Mouse (Mus musculus) limb, embryonic 15.5 days (tissue): ENCODE results near the gene Csta1. TPM values are rescaled to one million over a fixed set of nuclear protein-coding genes. Genes with fewer than 3 reads are reported as not detected.

ENCODE experiments used
- ATAC-seq: fragments of 200-750 bp; cut with Nextera tagmentation; 2 replicates; pipeline ENCODE4 v1.8.0; 2017; ENCODE audit warnings: low read depth, moderate TSS enrichment; ENCODE audit not compliant: insufficient number of reproducible peaks, low FRiP score, low TSS enrichment
- H3K27ac ChIP-seq: fragments of 300-500 bp; sonication (generic); 2 replicates; pipeline ENCODE4 v1.5.1; 2015; ENCODE audit warnings: moderate library complexity, mild to moderate bottlenecking, inconsistent platforms
- H3K27me3 ChIP-seq: fragments of 300-500 bp; sonication (generic); 2 replicates; pipeline ENCODE4 v1.6.1; 2015; ENCODE audit warnings: inconsistent platforms
- H3K36me3 ChIP-seq: fragments of 300-500 bp; sonication (generic); 2 replicates; pipeline ENCODE4 v1.6.1; 2015; ENCODE audit warnings: inconsistent platforms
- H3K4me1 ChIP-seq: fragments of 300-500 bp; sonication (generic); 2 replicates; pipeline ENCODE4 v1.6.1; 2015; ENCODE audit warnings: inconsistent platforms
- H3K4me2 ChIP-seq: fragments of 300-500 bp; sonication (generic); 2 replicates; pipeline ENCODE4 v1.6.1; 2015; ENCODE audit warnings: mild to moderate bottlenecking, inconsistent platforms
- H3K4me3 ChIP-seq: fragments of 300-500 bp; sonication (generic); 2 replicates; pipeline ENCODE4 v1.5.1; 2015; ENCODE audit warnings: mild to moderate bottlenecking, inconsistent platforms
- H3K9ac ChIP-seq: fragments of 300-500 bp; sonication (generic); 2 replicates; pipeline ENCODE4 v1.6.1; 2015; ENCODE audit warnings: inconsistent platforms
- H3K9me3 ChIP-seq: fragments of 300-500 bp; sonication (generic); 2 replicates; pipeline ENCODE4 v1.6.1; 2016; ENCODE audit warnings: inconsistent platforms
- WGBS: fragments of 180-500 bp; shearing (Covaris S2); methylation state at CpG from one replicate; pipeline ENCODE4 v1.1.7; 2015; 5-methylcytosine and 5-hydroxymethylcytosine counted together
- polyA plus RNA-seq: library from polyadenylated mRNA; unstranded; fragments of >200 nt; fragmentation: Nextera tagmentation; extraction: Ambion mirVana; gene quantifications from 2 replicates; pipeline ENCODE4 v1.2.1, GENCODE M21; 2015

The Csta1 gene
- polyA plus RNA-seq, 1 experiment from 2014 or later = 11.5 TPM

DNA sequence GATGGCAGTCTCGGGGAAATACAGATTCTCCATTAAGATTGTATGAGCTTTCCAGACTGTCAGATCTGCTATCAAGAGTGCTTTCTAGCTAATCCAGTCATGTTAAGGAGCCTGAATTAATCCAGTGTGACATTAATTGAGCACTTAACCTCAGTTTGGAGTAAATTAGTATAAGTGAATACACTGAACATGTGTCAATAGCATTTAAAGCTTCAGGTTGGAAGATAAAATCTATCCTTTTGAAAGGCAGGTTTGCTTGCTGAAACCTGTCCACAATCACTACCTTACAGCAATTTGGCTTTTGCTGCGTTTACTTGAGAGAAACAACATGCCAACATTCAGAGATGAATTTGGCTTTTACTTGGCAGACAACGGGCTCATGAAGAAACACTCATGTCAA is 37.0 kb downstream of the Csta1 start:
- Histone ChIP-seq H3K4me3 (no peak overlapping the region), H3K9ac (no peak overlapping the region), H3K36me3 (peaks cover 19% of the 10 kb centered on the region), H3K9me3 (no peaks in the 10 kb centered on the region), H3K27ac (no peak overlapping the region), H3K4me1 (no peaks in the 10 kb centered on the region), H3K27me3 (no peaks in the 10 kb centered on the region), H3K4me2 (no peak overlapping the region)
- 81% methylated on average over 3 of the region's 3 CpGs for WGBS
- no peak for ATAC-seq

DNA sequence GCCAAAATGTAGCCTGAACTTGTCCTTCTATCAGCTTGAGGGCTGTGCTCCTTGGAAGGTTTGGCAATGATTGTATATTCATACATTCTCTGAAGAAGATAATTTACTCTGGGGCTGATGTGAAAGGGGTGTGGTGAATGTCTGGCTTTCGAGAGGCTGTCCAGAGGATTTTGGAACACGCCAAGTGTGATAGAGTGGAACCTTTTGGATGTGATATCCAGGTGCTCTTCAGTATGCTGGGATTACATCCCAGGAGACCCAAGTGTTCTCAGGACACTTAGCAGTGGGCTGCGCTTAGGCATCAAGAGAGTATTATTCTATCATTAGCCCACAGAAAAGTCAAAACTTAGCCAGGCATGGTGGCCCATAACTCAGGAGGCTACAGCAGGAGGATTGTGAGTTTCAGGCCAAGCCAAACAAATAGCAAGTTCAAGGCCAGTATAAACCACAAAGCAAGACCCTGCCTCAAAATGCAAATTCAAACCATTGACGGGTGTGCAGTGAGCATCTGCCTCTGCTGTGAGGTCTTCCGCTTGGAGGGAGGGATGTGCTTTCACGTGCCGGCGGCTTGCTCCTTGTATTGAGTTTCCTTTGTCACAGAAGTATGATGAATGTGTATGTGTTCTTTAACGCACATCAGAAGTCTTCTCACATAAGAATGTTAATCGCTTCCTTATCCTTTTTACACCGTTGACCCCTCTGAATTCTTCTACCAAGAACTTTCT is 40.1 kb downstream of the Csta1 start:
- no peaks in the 10 kb centered on the region for H3K27me3 ChIP-seq
- no peak for ATAC-seq
- no peak overlapping the region for H3K9ac ChIP-seq
- no peak overlapping the region for H3K4me3 ChIP-seq
- peaks cover 40% of the 10 kb centered on the region for H3K36me3 ChIP-seq
- no peaks in the 10 kb centered on the region for H3K4me1 ChIP-seq
- H3K27ac ChIP-seq = no peak overlapping the region; the same call in 1 of the 2 replicates
- H3K4me2 ChIP-seq = no peak overlapping the region
- WGBS = 75% methylated on average over 11 of the region's 11 CpGs
- no peaks in the 10 kb centered on the region for H3K9me3 ChIP-seq

DNA sequence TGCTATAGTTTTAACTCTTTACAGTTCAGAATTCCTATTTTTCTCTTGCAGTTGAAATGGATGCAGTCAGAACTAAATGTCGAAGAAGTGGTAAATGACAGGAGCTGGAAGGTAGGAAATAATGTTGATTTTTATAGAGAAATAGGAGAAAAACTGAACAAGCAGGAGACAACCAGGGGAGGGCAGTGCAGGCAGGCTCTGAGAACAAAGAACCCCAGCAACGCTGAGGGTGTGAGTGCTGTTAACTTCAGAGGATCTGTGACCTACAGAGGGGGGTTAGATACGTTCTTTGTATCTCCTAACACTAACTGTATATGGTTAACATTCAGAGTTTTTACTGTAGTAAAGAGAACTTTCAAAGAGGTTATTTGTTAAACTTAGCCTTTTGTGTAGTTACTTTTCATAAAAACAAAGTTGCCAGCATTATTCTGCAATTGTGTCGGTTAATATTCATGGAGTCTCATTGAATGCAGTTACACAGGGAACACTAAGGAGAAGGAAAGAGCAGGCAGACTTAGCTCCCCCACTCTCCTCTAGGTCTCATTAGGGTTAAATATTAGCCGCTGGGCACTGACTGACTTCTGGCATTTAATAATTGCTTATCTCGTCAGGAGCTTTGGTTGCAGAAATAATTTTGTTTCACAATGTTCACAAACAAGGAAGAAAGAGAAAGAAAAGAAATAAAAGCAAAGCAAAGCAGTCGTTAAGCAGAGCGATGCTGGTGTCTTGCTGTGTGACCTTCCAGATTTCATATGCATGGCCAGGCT is 41.0 kb downstream of the Csta1 start:
- Histone ChIP-seq H3K9me3 (no peaks in the 10 kb centered on the region), H3K4me3 (no peak overlapping the region), H3K4me2 (no peak overlapping the region), H3K4me1 (no peaks in the 10 kb centered on the region), H3K27me3 (no peaks in the 10 kb centered on the region), H3K27ac (0 out of 2 replicates have a peak overlapping the region, but pooled peaks have one; percentile 6), H3K9ac (no peak overlapping the region), H3K36me3 (peaks cover 48% of the 10 kb centered on the region)
- ATAC-seq = no peak
- WGBS = 53% methylated on average over 8 of the region's 8 CpGs

- no peak for ATAC-seq
- H3K4me1 ChIP-seq = no peaks in the 10 kb centered on the region
- no peak overlapping the region for H3K27ac ChIP-seq
- no peaks in the 10 kb centered on the region for H3K27me3 ChIP-seq
- WGBS = 75% methylated on average over 7 of the region's 7 CpGs
- H3K9me3 ChIP-seq = no peaks in the 10 kb centered on the region
- H3K4me3 ChIP-seq = no peak overlapping the region
- no peak overlapping the region for H3K4me2 ChIP-seq
- peaks cover 51% of the 10 kb centered on the region for H3K36me3 ChIP-seq
- no peak overlapping the region for H3K9ac ChIP-seq
These were observed 42.0 kb downstream of the Csta1 start for GRCm38 (mm10) chr16:36089065-36089464.

DNA sequence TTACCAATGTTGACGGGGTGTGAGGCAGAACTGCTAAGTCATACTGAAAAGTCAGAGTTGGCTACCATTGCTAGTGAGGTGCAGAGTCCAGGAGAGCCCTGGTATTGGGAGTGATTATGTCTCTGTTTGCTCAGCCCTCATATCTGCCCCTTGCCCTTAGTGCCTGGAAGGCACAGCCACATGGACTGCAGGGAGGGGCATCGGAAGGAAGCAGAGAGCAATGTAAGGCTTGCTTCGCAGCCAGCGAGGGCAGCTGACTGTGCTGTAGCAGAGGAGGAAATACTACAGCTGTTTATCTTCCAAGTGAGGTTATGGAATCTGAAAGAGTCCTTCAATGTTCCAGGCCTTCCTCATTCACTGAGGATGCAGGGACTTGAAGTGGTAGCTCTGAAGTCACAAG is 43.2 kb downstream of the Csta1 start:
- Histone ChIP-seq H3K27ac (0 out of 2 replicates have a peak overlapping the region, but pooled peaks have one; percentile 2), H3K36me3 (peaks cover 59% of the 10 kb centered on the region), H3K9ac (no peak overlapping the region), H3K9me3 (no peaks in the 10 kb centered on the region), H3K4me3 (no peak overlapping the region), H3K27me3 (no peaks in the 10 kb centered on the region), H3K4me2 (no peak overlapping the region), H3K4me1 (no peaks in the 10 kb centered on the region)
- no peak for ATAC-seq
- WGBS = 80% methylated on average over 4 of the region's 4 CpGs

DNA sequence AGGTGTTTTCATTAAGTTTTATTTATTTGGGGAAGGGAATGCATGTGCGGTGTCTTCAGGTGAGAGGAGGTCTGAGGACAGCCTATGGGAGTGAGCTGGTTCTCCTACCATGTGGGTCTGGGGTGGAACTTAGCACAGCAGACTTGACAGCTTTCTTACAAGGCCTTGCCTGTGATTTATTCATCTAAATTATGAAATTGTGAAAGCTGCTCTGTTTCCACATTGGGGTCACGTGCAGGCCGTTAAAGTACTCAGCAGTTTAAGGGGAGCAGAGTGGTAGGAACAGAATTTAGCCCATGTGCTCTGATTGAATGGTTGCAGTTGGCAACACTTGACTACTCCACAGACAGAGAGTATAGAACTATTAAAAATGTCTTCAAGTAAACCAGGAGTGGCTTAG is 51.1 kb downstream of the Csta1 start:
- no peak overlapping the region for H3K9ac ChIP-seq
- H3K27ac ChIP-seq = no peak overlapping the region
- H3K4me1 ChIP-seq = no peaks in the 10 kb centered on the region
- H3K4me2 ChIP-seq = no peak overlapping the region
- H3K27me3 ChIP-seq = no peaks in the 10 kb centered on the region
- WGBS = 88% methylated on average over 3 of the region's 3 CpGs
- no peak overlapping the region for H3K4me3 ChIP-seq
- no peaks in the 10 kb centered on the region for H3K9me3 ChIP-seq
- peaks cover 27% of the 10 kb centered on the region for H3K36me3 ChIP-seq
- no peak for ATAC-seq

DNA sequence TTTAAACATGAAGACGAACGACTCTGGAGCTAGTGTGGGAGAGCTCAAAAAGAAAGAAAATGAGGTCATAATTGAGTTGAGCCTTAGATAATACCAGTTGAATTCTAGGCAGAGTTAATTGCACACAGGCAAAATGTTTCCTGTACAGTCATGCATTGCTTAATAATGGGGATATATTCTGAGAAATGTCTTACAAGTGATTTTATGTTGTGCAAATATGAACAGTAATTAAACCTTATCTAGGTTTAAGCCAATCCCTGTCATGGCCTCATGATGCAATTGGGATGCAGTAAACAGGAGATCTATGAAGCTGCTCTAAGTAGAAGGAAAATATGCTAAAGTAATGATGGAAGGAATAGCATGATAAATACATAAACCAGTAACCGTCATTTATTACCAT is 56.3 kb downstream of the Csta1 start:
- Histone ChIP-seq H3K4me3 (no peak overlapping the region), H3K9ac (no peak overlapping the region), H3K4me2 (no peak overlapping the region), H3K27me3 (no peaks in the 10 kb centered on the region), H3K4me1 (0 out of 2 replicates have a peak, but pooled peaks cover under 1% of the 10 kb centered on the region), H3K27ac (no peak overlapping the region), H3K36me3 (peaks cover 8% of the 10 kb centered on the region; the same call in 1 of the 2 replicates), H3K9me3 (no peaks in the 10 kb centered on the region)
- ATAC-seq = no peak
- 88% methylated on average over 3 of the region's 3 CpGs for WGBS

DNA sequence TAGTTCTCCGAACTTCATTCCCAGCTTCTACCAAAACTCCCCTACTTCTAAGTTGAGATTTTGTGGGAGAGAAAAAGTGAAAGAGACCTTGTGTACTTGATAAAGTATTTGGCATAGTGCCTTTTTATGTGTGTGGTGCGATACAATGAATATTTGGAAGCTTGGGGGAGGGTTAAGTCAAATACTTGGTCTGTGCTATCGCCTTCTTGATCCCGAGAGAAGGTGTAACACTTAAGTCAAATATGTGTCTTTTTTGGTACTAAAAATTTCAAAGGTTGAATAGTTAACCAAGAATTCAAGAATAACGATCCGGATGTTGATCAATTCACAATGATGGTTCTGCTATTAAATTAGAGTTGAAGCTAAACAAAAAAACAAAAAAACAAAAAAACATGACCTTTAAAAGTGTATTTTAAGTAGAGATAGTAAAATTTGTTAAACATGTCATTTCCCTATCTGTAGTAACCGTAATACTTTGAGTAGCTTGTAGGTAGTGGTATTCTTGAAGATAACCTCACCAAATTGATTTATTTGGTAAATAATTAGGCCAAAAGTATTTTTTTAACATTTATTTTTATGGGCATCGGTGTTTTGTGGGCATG is 58.5 kb downstream of the Csta1 start:
- H3K4me3 ChIP-seq = peak overlapping the region; percentile 86
- no peak for ATAC-seq
- H3K4me1 ChIP-seq = peaks cover 19% of the 10 kb centered on the region
- H3K36me3 ChIP-seq = peaks cover 5% of the 10 kb centered on the region; the same call in 1 of the 2 replicates
- peak overlapping the region; percentile 82 for H3K9ac ChIP-seq
- 27% methylated on average over 8 of the region's 8 CpGs for WGBS
- H3K9me3 ChIP-seq = no peaks in the 10 kb centered on the region
- peak overlapping the region; percentile 54 for H3K4me2 ChIP-seq
- H3K27ac ChIP-seq = peak overlapping the region; percentile 100
- no peaks in the 10 kb centered on the region for H3K27me3 ChIP-seq

- Histone ChIP-seq H3K4me1 (peaks cover 24% of the 10 kb centered on the region), H3K27me3 (no peaks in the 10 kb centered on the region), H3K9me3 (no peaks in the 10 kb centered on the region), H3K36me3 (peaks cover 5% of the 10 kb centered on the region; the same call in 1 of the 2 replicates), H3K4me2 (peak within 1 kb of the TSS; percentile 54), H3K4me3 (peak within 1 kb of the TSS; percentile 86), H3K27ac (peak within 1 kb of the TSS; percentile 100), H3K9ac (peak within 1 kb of the TSS; percentile 82)
- peak; percentile 93 for ATAC-seq
- WGBS = under 1% methylated on average over 73 of the region's 81 CpGs
These were observed 59.3 kb downstream of the Csta1 start, which contains the start of the genes Fam162a and Ccdc58 for GRCm38 (mm10) chr16:36071450-36072379. Fam162a (minus strand) TSS chr16:36071594. Ccdc58 (plus strand) TSS chr16:36071685.

DNA sequence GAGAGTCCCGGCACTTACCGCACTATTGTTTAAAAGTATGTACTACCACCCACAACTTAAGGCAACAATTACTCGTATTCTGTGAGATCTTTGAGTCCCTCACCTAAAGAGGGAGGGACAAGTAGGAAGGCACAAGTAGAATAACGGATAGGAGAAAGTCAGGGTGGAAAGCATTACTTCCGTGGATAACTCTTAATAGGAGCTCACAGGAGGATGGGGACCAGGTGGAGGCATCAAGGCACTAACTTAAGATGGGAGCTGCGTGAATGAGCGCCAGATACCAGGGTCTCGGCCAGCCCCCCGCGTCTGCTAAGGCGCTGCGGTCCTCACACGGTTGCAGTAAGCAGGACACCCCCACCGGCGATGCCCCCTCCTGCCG is 60.0 kb downstream of the Csta1 start:
- no peaks in the 10 kb centered on the region for H3K9me3 ChIP-seq
- peaks cover 5% of the 10 kb centered on the region; the same call in 1 of the 2 replicates for H3K36me3 ChIP-seq
- peaks cover 26% of the 10 kb centered on the region for H3K4me1 ChIP-seq
- peak overlapping the region; percentile 86 for H3K4me3 ChIP-seq
- no peak for ATAC-seq
- H3K27me3 ChIP-seq = no peaks in the 10 kb centered on the region
- H3K4me2 ChIP-seq = peak overlapping the region; percentile 54
- WGBS = 0% methylated on average over 15 of the region's 16 CpGs
- peak overlapping the region; percentile 100 for H3K27ac ChIP-seq
- H3K9ac ChIP-seq = peak overlapping the region; percentile 82
